Mouse (Mus musculus): ENCODE results near the gene Scaf11. TPM values are rescaled to one million over a fixed set of nuclear protein-coding genes. Genes with fewer than 3 reads are reported as not detected.

The Scaf11 gene
- polyA plus RNA-seq, 1 experiment from 2014 or later, result 33.3 TPM

- no peak for ATAC-seq (ENCODE audit: low read depth)
- Histone ChIP-seq H3K36me3 (ENCODE audit: control insufficient read depth, insufficient read depth) (peaks cover 48% of the 10 kb centered on the region), H3K9me3 (replicated peaks; ENCODE audit: control insufficient read depth, low read length) (no peaks in the 10 kb centered on the region), H3K4me3 (ENCODE audit: low read depth, low read length) (no peak overlapping the region), H3K9ac (ENCODE audit: low read depth, low read length) (no peak overlapping the region), H3K27ac (ENCODE audit: low read length) (no peak overlapping the region), H3K27me3 (ENCODE audit: control insufficient read depth, insufficient read depth, low read depth, low read length) (no peaks in the 10 kb centered on the region), H3K4me2 (ENCODE audit: low read depth, low read length) (no peak overlapping the region), H3K4me1 (ENCODE audit: control insufficient read depth, low read depth, low read length) (no peaks in the 10 kb centered on the region)
- WGBS (ENCODE audit: insufficient replicate concordance), result 87% methylated on average over 6 of the region's 6 CpGs
Measured at GRCm38 (mm10) chr15:96372628-96373027, 88.0 kb downstream of the Scaf11 start.

- Histone ChIP-seq H3K9ac (ENCODE audit: low read depth, low read length) (no peak overlapping the region), H3K9me3 (replicated peaks; ENCODE audit: control insufficient read depth, low read length) (no peaks in the 10 kb centered on the region), H3K27me3 (ENCODE audit: control insufficient read depth, insufficient read depth, low read depth, low read length) (no peaks in the 10 kb centered on the region), H3K4me3 (ENCODE audit: low read depth, low read length) (no peak overlapping the region), H3K36me3 (ENCODE audit: control insufficient read depth, insufficient read depth) (peaks cover 44% of the 10 kb centered on the region), H3K27ac (ENCODE audit: low read length) (no peak overlapping the region), H3K4me1 (ENCODE audit: control insufficient read depth, low read depth, low read length) (no peaks in the 10 kb centered on the region), H3K4me2 (ENCODE audit: low read depth, low read length) (no peak overlapping the region)
- 95% methylated on average over 18 of the region's 18 CpGs for WGBS (ENCODE audit: insufficient replicate concordance)
- ATAC-seq (ENCODE audit: low read depth), result no peak
Measured at GRCm38 (mm10) chr15:96371311-96371710, 89.3 kb downstream of the Scaf11 start.

DNA sequence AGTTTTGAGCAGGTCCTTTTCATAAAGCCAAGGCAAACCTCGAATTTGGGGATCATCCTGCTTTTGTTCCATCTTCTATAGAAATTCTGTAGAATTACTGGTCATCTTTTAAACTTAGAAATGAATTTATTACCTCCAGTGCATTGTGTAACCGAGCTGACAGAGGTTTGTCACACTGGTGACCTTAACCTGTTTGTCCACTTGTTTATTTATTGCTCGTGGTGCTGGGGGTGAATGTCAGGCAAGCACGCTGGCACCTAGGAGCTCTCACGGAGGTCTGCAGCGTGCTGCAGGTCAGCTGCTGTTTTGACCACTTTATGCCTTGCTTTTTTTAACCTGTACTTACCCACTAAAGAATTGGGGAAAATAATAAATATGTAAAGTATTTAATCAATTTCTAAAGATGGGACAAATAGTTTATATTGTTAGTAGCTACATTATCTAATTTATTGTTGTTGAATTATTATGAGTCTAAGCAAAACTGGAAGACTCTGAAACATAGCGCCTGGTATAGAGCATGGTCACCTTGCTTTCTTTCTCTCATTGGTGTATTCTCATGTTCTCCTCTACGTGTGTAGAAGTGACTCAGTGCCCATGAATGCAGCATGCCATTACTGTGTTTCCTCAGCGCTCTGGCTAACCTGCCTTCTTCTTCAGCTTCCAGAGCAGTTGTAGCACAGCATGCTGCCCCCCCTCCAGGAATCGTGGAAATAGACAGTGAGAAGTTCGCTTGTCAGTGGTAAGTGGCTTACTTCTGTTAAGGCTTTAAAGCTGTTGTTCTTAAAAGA lies 94.3 kb downstream of the Scaf11 start:
- H3K27ac ChIP-seq (ENCODE audit: low read length), result no peak overlapping the region
- H3K4me1 ChIP-seq (ENCODE audit: control insufficient read depth, low read depth, low read length), result no peaks in the 10 kb centered on the region
- no peaks in the 10 kb centered on the region for H3K27me3 ChIP-seq (ENCODE audit: control insufficient read depth, insufficient read depth, low read depth, low read length)
- H3K4me3 ChIP-seq (ENCODE audit: low read depth, low read length), result no peak overlapping the region
- ATAC-seq (ENCODE audit: low read depth), result no peak
- WGBS (ENCODE audit: insufficient replicate concordance), result 78% methylated on average over 11 of the region's 11 CpGs
- H3K9me3 ChIP-seq (replicated peaks; ENCODE audit: control insufficient read depth, low read length), result no peaks in the 10 kb centered on the region
- H3K36me3 ChIP-seq (ENCODE audit: control insufficient read depth, insufficient read depth), result peaks cover 60% of the 10 kb centered on the region
- H3K9ac ChIP-seq (ENCODE audit: low read depth, low read length), result no peak overlapping the region
- H3K4me2 ChIP-seq (ENCODE audit: low read depth, low read length), result no peak overlapping the region

DNA sequence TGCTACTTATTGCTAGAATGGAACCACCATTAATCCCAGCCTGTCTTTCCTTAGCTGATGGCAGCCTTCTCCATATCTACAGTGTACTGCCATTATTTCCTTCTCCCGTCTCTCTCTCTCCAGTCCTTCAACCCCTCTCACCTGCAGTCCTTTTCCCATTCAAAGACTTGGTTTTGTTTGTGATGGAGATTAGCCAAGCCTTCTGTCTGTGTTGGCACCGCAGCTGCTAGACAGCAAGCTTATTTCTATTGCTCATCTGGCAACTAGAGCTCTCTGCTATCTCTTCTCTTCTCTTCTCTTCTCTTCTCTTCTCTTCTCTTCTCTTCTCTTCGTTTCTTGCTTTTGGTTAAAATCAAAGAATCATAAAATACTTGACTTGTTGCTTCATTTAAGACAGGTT lies 95.3 kb downstream of the Scaf11 start:
- Histone ChIP-seq H3K27me3 (ENCODE audit: control insufficient read depth, insufficient read depth, low read depth, low read length) (no peaks in the 10 kb centered on the region), H3K4me2 (ENCODE audit: low read depth, low read length) (no peak overlapping the region), H3K4me1 (ENCODE audit: control insufficient read depth, low read depth, low read length) (no peaks in the 10 kb centered on the region), H3K9ac (ENCODE audit: low read depth, low read length) (no peak overlapping the region), H3K27ac (ENCODE audit: low read length) (no peak overlapping the region), H3K4me3 (ENCODE audit: low read depth, low read length) (no peak overlapping the region), H3K36me3 (ENCODE audit: control insufficient read depth, insufficient read depth) (peaks cover 53% of the 10 kb centered on the region), H3K9me3 (replicated peaks; ENCODE audit: control insufficient read depth, low read length) (no peaks in the 10 kb centered on the region)
- no peak for ATAC-seq (ENCODE audit: low read depth)
- WGBS (ENCODE audit: insufficient replicate concordance), result 75% methylated on average over 3 of the region's 3 CpGs

Small RNA genes lying within 50 kb of the gene (microRNA-seq; reads per million reads assigned to microRNA genes)
- not detected for gene Gm25397

Other genes with a start within 250 kb of the Scaf11 start
- gene Arid2, start 173.3 kb downstream of the Scaf11 start, polyA plus RNA-seq (2015; fragmentation: Nextera tagmentation; extraction: Ambion mirVana), result 7.4 and 7.9 TPM in 2 replicates
- 12.3 and 13.4 TPM in 2 replicates for gene Slc38a1, start 182.1 kb upstream of the Scaf11 start, polyA plus RNA-seq (2015; fragmentation: Nextera tagmentation; extraction: Ambion mirVana)
- gene Slc38a2, start 238.9 kb upstream of the Scaf11 start, polyA plus RNA-seq (2015; fragmentation: Nextera tagmentation; extraction: Ambion mirVana), result 37.9 and 38.8 TPM in 2 replicates

Measured in liver, embryonic 16.5 days (tissue).